Mouse (Mus musculus) lung, adult 10 weeks (tissue): ENCODE data around the gene Ypel4. TPM values are rescaled to one million over a fixed set of nuclear protein-coding genes. Genes with fewer than 3 reads are reported as not detected.

ENCODE experiments used
- polyA plus RNA-seq: library from polyadenylated mRNA; stranded (reverse); fragments of 350-450 nt; fragmentation: Illumina TruSeq; extraction: RNeasy Lipid Tissue Mini Kit (QIAGEN cat#74804); gene quantifications from one replicate; pipeline ENCODE4 v1.2.3, GENCODE M21; 2014; ENCODE audit warnings: low read depth, low replicate concordance; ENCODE audit not compliant: insufficient read depth

Gene Ypel4
- 1.1 TPM for polyA plus RNA-seq

DNA sequence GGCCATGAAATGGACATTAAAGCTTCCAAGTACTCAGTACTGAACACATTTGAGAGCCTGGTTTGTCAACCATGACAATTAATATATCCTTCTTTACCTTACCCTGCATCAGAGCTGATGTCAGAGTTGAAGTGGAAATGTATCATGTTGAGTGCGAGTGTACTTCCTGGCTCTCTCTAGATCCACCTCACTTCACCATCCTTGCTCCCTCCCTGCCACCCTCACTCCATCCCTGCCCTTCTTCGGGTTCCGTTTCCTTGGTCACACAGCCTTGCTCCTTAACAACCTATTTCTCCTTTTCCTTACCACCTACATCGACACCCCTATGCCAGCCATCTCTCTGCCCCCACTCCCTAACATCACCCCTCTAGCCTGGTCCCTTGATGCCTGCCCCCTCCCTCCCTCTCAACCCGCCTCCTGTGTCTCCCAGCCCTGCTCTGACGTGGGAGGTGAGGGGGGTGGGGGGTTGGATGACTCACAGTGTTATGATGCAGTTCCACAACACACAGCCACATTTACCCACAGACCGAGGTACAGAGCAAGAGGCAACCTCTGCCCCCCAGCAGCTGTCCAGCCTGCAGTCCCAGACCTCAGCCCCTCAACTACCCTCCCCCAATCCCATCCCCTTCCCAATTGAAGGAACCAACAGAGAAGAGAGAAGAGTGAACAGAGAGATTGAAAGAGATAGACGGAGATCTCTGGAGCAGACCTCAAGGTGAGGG lies at the start of gene Ypel4:
Gene Ypel4, plus strand, starts transcription at position 480 of the 722 bp plus-strand sequence.

DNA sequence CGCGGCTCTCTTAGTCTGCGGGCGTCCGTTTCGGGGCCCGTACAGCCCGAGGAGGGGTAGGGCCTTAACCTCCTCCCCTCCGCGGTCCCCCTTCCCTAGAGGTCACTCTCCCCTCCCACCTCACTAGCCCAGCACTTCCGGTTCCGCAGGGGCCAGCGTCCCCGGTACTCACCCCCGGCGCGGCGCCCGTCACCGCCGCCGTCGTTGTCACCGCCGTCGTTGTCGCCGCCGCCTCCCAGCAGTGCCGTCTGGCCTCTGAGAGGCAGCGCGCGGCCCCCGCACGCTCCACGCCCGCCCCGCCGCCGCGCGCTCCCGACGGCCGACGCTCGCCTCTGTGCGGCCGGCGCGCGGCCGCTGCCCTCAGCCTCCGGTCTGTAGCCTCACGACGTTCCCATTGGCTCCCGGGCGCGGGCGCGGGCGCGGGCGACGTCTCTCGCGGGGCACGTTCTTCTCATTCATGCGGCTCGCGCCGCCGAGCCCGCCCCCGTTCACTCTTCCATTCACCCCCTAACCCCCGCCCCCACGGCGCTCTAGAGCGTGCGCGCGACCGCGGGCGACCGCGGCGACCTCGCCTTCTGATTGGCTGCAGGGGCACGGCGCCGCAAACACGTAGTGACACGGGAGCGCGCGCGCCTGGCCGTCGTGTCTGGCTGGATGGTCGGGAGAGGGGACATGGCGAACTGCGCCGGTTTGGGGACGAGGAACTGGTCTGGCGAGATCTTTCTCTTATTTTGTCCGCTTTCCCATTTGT lies 18.9 kb upstream of the Ypel4 start, which contains the start of gene Zdhhc5:
Gene Zdhhc5, minus strand, starts transcription at position 370 of the 751 bp plus-strand sequence.

DNA sequence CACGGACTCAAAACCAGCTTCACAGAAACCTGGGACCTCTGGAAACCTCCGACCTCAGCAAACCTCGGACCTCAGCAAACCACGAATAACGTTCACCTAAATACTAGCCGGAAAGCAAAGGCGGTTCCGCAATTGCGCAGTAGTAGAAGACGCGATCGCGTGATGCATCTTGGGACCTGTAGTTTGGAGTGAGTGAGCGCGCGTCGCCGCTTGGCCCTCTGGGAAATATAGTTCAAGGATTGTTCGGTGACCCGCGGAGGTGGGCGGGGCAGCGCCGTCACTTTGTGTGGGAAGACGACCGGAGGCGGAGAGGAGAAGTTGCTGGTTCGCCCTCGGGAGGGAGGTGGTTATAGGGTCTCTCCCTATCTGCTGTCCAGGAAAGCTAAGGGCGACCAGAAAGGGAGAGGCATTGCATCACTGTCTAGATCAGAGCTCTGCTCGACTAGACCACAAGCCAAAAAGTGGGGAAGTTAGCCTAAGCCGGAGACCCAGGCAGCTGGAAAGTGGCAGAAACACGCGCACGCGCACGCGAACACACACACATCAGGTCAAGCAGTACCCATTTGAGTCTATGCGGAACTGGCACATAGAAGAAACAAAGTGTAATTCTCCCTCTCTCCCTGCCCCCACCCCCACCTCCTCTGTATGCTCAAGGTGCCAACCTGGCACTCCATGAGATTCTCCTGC lies 6.5 kb upstream of the Ypel4 start, which contains the start of gene Clp1:
Gene Clp1, minus strand, starts transcription at position 179 of the 687 bp plus-strand sequence.

DNA sequence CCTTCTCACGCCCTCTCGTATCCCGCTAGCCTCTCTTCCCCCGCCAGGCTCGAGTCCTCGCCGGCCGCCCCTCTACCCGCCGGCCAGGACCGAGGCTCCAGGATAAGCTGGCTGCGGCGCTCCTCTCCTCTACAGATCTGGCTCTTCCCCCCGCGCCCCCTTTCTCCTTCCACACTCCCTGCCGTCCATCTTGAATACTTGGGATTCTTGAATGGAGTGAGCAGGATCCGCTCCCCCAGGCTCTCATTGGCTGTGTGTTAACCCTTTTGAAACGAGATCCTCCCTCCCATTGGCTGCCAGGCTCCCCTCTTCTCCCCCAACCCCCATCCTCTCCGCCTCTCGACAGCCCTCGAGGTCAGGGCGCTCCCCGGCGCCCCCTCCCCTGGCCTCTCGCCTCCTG lies 9.7 kb downstream of the Ypel4 start, which contains the start of gene Gm19426:
Gene Gm19426, minus strand, starts transcription at position 95 of the 400 bp plus-strand sequence.

DNA sequence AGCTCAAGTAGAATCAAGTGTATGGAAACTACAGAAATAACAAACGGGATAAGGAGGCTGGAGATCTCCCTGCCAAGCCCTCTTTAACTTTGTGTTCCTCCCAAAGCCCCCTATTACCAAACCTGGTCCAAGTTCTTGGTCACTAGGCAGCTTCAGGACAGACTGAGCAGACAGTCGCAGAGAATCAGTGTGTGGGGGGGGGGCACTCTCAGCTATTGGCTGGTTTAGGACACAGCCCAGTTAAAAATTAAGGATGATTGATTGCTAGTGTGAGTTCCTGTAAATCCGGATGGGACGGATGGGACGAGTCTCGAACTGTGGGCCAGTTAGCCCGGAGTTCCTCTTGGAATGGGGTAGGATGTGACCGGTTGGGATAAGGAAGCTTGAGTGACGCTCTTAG lies 41.4 kb downstream of the Ypel4 start, which contains the start of gene Serping1:
Gene Serping1, minus strand, starts transcription at position 204 of the 400 bp plus-strand sequence.

Other genes with a start within 250 kb of the Ypel4 start
- gene Ctnnd1, start 83.3 kb upstream of the Ypel4 start, polyA plus RNA-seq = 56.3 TPM
- gene Btbd18, start 75.0 kb upstream of the Ypel4 start, polyA plus RNA-seq = not detected
- 47.1 TPM for gene Selenoh, start 63.3 kb upstream of the Ypel4 start, polyA plus RNA-seq
- not detected for gene Gm28635, start 56.0 kb upstream of the Ypel4 start, polyA plus RNA-seq
- gene Med19, start 55.7 kb upstream of the Ypel4 start, polyA plus RNA-seq = 19.2 TPM
- gene Tmx2, start 54.9 kb upstream of the Ypel4 start, polyA plus RNA-seq = 41.6 TPM
- 13.1 TPM for gene Zdhhc5, start 18.9 kb upstream of the Ypel4 start, polyA plus RNA-seq
- gene Clp1, start 6.7 kb upstream of the Ypel4 start, polyA plus RNA-seq = 14.5 TPM
- gene Gm19426, start 9.6 kb downstream of the Ypel4 start, polyA plus RNA-seq = 7.0 TPM
- gene Serping1, start 41.4 kb downstream of the Ypel4 start, polyA plus RNA-seq = 324 TPM
- 63.0 TPM for gene Ube2l6, start 64.8 kb downstream of the Ypel4 start, polyA plus RNA-seq
- 0.18 TPM for gene Smtnl1, start 88.6 kb downstream of the Ypel4 start, polyA plus RNA-seq
- gene Timm10, start 92.9 kb downstream of the Ypel4 start, polyA plus RNA-seq = 25.9 TPM
- 4.2 TPM for gene Slc43a1, start 104.8 kb downstream of the Ypel4 start, polyA plus RNA-seq
- 1.1 TPM for gene Rtn4rl2, start 152.7 kb downstream of the Ypel4 start, polyA plus RNA-seq
- 127 TPM for gene Slc43a3, start 202.5 kb downstream of the Ypel4 start, polyA plus RNA-seq
- 0.52 TPM for gene Prg2, start 246.4 kb downstream of the Ypel4 start, polyA plus RNA-seq